Comparison of ENCODE assay signal across 8 mouse cellular contexts in genomic region chr16:49857504-49858160, GRCm38 (mm10). TPM values are rescaled to one million over a fixed set of nuclear protein-coding genes. Genes with fewer than 3 reads are reported as not detected.
DNase-seq lines count a peak whose midpoint lies in the region; ATAC-seq lines count a peak whose summit lies in the region.

No protein-coding gene starts in this region.

- peak overlapping the region; percentile 72 for H3K4me2 ChIP-seq in limb, embryonic 12.5 days
- peak overlapping the region; percentile 58 for H3K4me2 ChIP-seq in heart, embryonic 16.5 days (ENCODE audit: low read depth, low read length)
- H3K4me2 ChIP-seq in liver, embryonic 16.5 days (ENCODE audit: low read depth, low read length), result peak overlapping the region; percentile 64

- no peak for ATAC-seq in limb, embryonic 12.5 days (ENCODE audit: insufficient number of reproducible peaks, insufficient read depth, low FRiP score, low TSS enrichment, low read depth)
- ATAC-seq in common myeloid progenitor, adult 5-6 weeks (replicated peaks; ENCODE audit: low read depth, poor library complexity, severe bottlenecking), result peak; percentile 13; the same call in 1 of the 2 replicates
- no peak for ATAC-seq in heart, embryonic 16.5 days (replicated peaks; ENCODE audit: extremely low read depth, insufficient read depth, low FRiP score)
- no peak for ATAC-seq in liver, embryonic 16.5 days (ENCODE audit: low read depth)
- no peak for ATAC-seq in frontal cortex, adult (ENCODE audit: low TSS enrichment)

- intact Hi-C loops in gastrocnemius, postnatal 36 days (cut with DNase I), result loop anchor here (10.0 kb wide), 1 partner anchor 153 kb away; no protein-coding TSS in a partner anchor

- H3K4me1 ChIP-seq in limb, embryonic 12.5 days (replicated peaks), result peaks cover 5% of the 10 kb centered on the region
- peaks cover 21% of the 10 kb centered on the region for H3K4me1 ChIP-seq in limb, embryonic 10.5 days
- peaks cover 19% of the 10 kb centered on the region for H3K4me1 ChIP-seq in heart, embryonic 16.5 days (ENCODE audit: control insufficient read depth, insufficient read depth, low read length)
- peaks cover 41% of the 10 kb centered on the region for H3K4me1 ChIP-seq in liver, embryonic 16.5 days (ENCODE audit: control insufficient read depth, low read depth, low read length)

- H3K27me3 ChIP-seq in limb, embryonic 12.5 days, result no peaks in the 10 kb centered on the region
- no peaks in the 10 kb centered on the region for H3K27me3 ChIP-seq in limb, embryonic 10.5 days (ENCODE audit: low read depth, poor library complexity, severe bottlenecking)
- no peaks in the 10 kb centered on the region for H3K27me3 ChIP-seq in heart, embryonic 16.5 days (ENCODE audit: control insufficient read depth, insufficient read depth, low read length)
- no peaks in the 10 kb centered on the region for H3K27me3 ChIP-seq in liver, embryonic 16.5 days (ENCODE audit: control insufficient read depth, insufficient read depth, low read depth, low read length)

- H3K36me3 ChIP-seq in limb, embryonic 12.5 days, result no peaks in the 10 kb centered on the region
- no peaks in the 10 kb centered on the region for H3K36me3 ChIP-seq in limb, embryonic 10.5 days
- peaks cover 3% of the 10 kb centered on the region; the same call in 1 of the 2 replicates for H3K36me3 ChIP-seq in heart, embryonic 16.5 days (ENCODE audit: control insufficient read depth, insufficient read depth)
- H3K36me3 ChIP-seq in liver, embryonic 16.5 days (ENCODE audit: control insufficient read depth, insufficient read depth), result peaks cover 33% of the 10 kb centered on the region

- WGBS in limb, embryonic 12.5 days, result 67% methylated on average over 8 of the region's 8 CpGs
- WGBS in limb, embryonic 10.5 days, result 83% methylated on average over 8 of the region's 8 CpGs
- 54% methylated on average over 8 of the region's 8 CpGs for WGBS in heart, embryonic 16.5 days
- 13% methylated on average over 8 of the region's 8 CpGs for WGBS in liver, embryonic 16.5 days (ENCODE audit: insufficient replicate concordance)

- no peak for DNase-seq in limb, embryonic 10.5 days (ENCODE audit: low spot score)
- DNase-seq in skeletal muscle tissue, adult 2 months (ENCODE audit: low read depth, low spot score), result peak; percentile 19
- DNase-seq in gastrocnemius, postnatal 36 days, result no peak

- H3K9ac ChIP-seq in limb, embryonic 12.5 days (replicated peaks), result no peak overlapping the region
- peak overlapping the region; percentile 52 for H3K9ac ChIP-seq in heart, embryonic 16.5 days (ENCODE audit: low read length)
- H3K9ac ChIP-seq in liver, embryonic 16.5 days (ENCODE audit: low read depth, low read length), result peak overlapping the region; percentile 64

- H3K9me3 ChIP-seq in limb, embryonic 12.5 days, result no peaks in the 10 kb centered on the region
- H3K9me3 ChIP-seq in limb, embryonic 10.5 days (replicated peaks), result no peaks in the 10 kb centered on the region
- H3K9me3 ChIP-seq in heart, embryonic 16.5 days (replicated peaks; ENCODE audit: control insufficient read depth, low read length), result no peaks in the 10 kb centered on the region
- H3K9me3 ChIP-seq in liver, embryonic 16.5 days (replicated peaks; ENCODE audit: control insufficient read depth, low read length), result no peaks in the 10 kb centered on the region

- no peak overlapping the region; the same call in 1 of the 2 replicates for H3K4me3 ChIP-seq in limb, embryonic 12.5 days (replicated peaks)
- H3K4me3 ChIP-seq in limb, embryonic 10.5 days, result no peak overlapping the region
- peak overlapping the region; percentile 43 for H3K4me3 ChIP-seq in heart, embryonic 16.5 days (ENCODE audit: low read length)
- H3K4me3 ChIP-seq in liver, embryonic 16.5 days (ENCODE audit: low read depth, low read length), result peak overlapping the region; percentile 65

- no peak overlapping the region for H3K27ac ChIP-seq in limb, embryonic 12.5 days
- no peak overlapping the region for H3K27ac ChIP-seq in limb, embryonic 10.5 days
- H3K27ac ChIP-seq in heart, embryonic 16.5 days (ENCODE audit: low read length), result no peak overlapping the region; the same call in none of the 2 replicates
- H3K27ac ChIP-seq in liver, embryonic 16.5 days (ENCODE audit: low read length), result peak overlapping the region; percentile 94

RNA-seq across cellular contexts. Expression of gene Cd47, which starts 57.3 kb away (rescaled TPM):
- 40.0 TPM in 2 replicates for polyA plus RNA-seq in limb, embryonic 12.5 days (2016; fragmentation: Nextera tagmentation; extraction: Ambion mirVana)
- polyA plus RNA-seq in limb, embryonic 10.5 days (2016; fragmentation: Nextera tagmentation; extraction: Ambion mirVana), result 21.3 and 26.6 TPM in 2 replicates
- total RNA-seq in common myeloid progenitor, adult 5-6 weeks (2017), result 237 and 246 TPM in 2 replicates
- polyA plus RNA-seq in heart, embryonic 16.5 days (2015; fragmentation: Nextera tagmentation; extraction: Ambion mirVana), result 76.3 and 93.0 TPM in 2 replicates
- polyA plus RNA-seq in liver, embryonic 16.5 days (2015; fragmentation: Nextera tagmentation; extraction: Ambion mirVana), result 286 and 291 TPM in 2 replicates
- 10 to 100 TPM; 25.5 to 26.8 TPM for total RNA-seq in gastrocnemius, postnatal 36 days (2021)

Comparison
In these comparisons a context has a peak if more than half of its experiments do, and no peak if none do; other contexts are left out.
1. H3K4me3 ChIP-seq: peak in heart, embryonic 16.5 days (single experiment) and liver, embryonic 16.5 days (single experiment); none in limb, embryonic 12.5 days (single experiment) and limb, embryonic 10.5 days (single experiment).
2. Peak in every context shown above with its lines, with median percentiles within 50 percentile points of each other: H3K4me2 ChIP-seq.